Mouse (Mus musculus) heart, postnatal 0 days (tissue): Measurements from ENCODE around the gene Mvb12b. TPM values are rescaled to one million over a fixed set of nuclear protein-coding genes. Genes with fewer than 3 reads are reported as not detected.

Experiments used
- ATAC-seq: fragments of 200-750 bp; cut with Nextera tagmentation; 2 replicates; pipeline ENCODE4 v1.8.0; 2017; ENCODE audit warnings: low read depth, moderate number of reproducible peaks, moderate library complexity; ENCODE audit not compliant: insufficient read depth
- DNase-seq: peaks from one replicate; pipeline ENCODE4 v3.0.0-alpha.2; 2016; ENCODE audit warnings: low spot score
- H3K27ac ChIP-seq: fragments of 300-500 bp; sonication (generic); 2 replicates; pipeline ENCODE4 v1.5.1; 2014; ENCODE audit warnings: low read depth, mild to moderate bottlenecking
- H3K27me3 ChIP-seq: fragments of 300-500 bp; sonication (generic); 2 replicates; pipeline ENCODE4 v1.6.1; 2014; ENCODE audit warnings: low read length, mixed read lengths; ENCODE audit not compliant: control insufficient read depth, insufficient read depth
- H3K36me3 ChIP-seq: fragments of 300-500 bp; sonication (generic); replicated peaks from 2 replicates; pipeline ENCODE4 v1.6.1; 2014; ENCODE audit warnings: low read length, mixed read lengths; ENCODE audit not compliant: control insufficient read depth, insufficient read depth
- H3K4me1 ChIP-seq: fragments of 300-500 bp; sonication (generic); 2 replicates; pipeline ENCODE4 v1.6.1; 2014; ENCODE audit warnings: antibody characterized with exemption; ENCODE audit not compliant: control insufficient read depth, insufficient read depth
- H3K4me2 ChIP-seq: fragments of 300-500 bp; sonication (generic); 2 replicates; pipeline ENCODE4 v1.6.1; 2014; ENCODE audit warnings: low read depth, mild to moderate bottlenecking, low read length, moderate library complexity
- H3K4me3 ChIP-seq: fragments of 300-500 bp; sonication (generic); 2 replicates; pipeline ENCODE4 v1.5.1; 2014; ENCODE audit warnings: low read depth, low read length
- H3K9ac ChIP-seq: fragments of 300-500 bp; sonication (generic); replicated peaks from 2 replicates; pipeline ENCODE4 v1.6.1; 2014; ENCODE audit warnings: low read depth, low read length, mixed read lengths
- H3K9me3 ChIP-seq: fragments of 300-500 bp; sonication (generic); replicated peaks from 2 replicates; pipeline ENCODE4 v1.6.1; 2016; ENCODE audit warnings: low read length; ENCODE audit not compliant: control insufficient read depth
- CTCF ChIP-seq: IDR thresholded peaks from 2 replicates; pipeline ENCODE4 v1.5.1; 2016; ENCODE audit warnings: antibody characterized with exemption, control low read depth, low read depth
- EP300 ChIP-seq: IDR thresholded peaks from 2 replicates; pipeline ENCODE4 v1.6.1; 2016; ENCODE audit warnings: antibody characterized with exemption, low read depth
- WGBS: fragments of 180-500 bp; shearing (Covaris S2); extraction: QIAGEN DNeasy Blood & Tissue Kit; methylation state at CpG from one replicate; pipeline ENCODE4 v1.1.7; 2014; 5-methylcytosine and 5-hydroxymethylcytosine counted together
- polyA plus RNA-seq: library from polyadenylated mRNA; unstranded; fragments of >200 nt; fragmentation: Nextera tagmentation; extraction: Ambion mirVana; gene quantifications from 2 replicates; pipeline ENCODE4 v1.2.1, GENCODE M21; 2015
- total RNA-seq: library from RNA; depleted of rRNA; stranded (reverse); fragments of >200 nt; gene quantifications from 2 replicates; pipeline ENCODE4 v1.2.3, GENCODE M21; 2014; ENCODE audit warnings: low replicate concordance

Mvb12b gene
- total and polyA plus RNA-seq, 2 experiments from 2014 or later = 8.7 to 38.7 TPM

- peak overlapping the region; percentile 20; the same call in 1 of the 2 replicates for H3K4me2 ChIP-seq
- TF ChIP-seq EP300 = no peak
- TF ChIP-seq CTCF = no peak
- H3K4me1 ChIP-seq = peaks cover 24% of the 10 kb centered on the region
- H3K9me3 ChIP-seq = no peaks in the 10 kb centered on the region
- no peak overlapping the region for H3K4me3 ChIP-seq
- H3K36me3 ChIP-seq = peaks cover 10% of the 10 kb centered on the region; the same call in 1 of the 2 replicates
- no peak overlapping the region for H3K9ac ChIP-seq
- H3K27ac ChIP-seq = peak overlapping the region; percentile 45
- 16% methylated on average over 15 of the region's 15 CpGs for WGBS
- H3K27me3 ChIP-seq = no peaks in the 10 kb centered on the region
- peak; percentile 73 for DNase-seq
- peak; percentile 79 for ATAC-seq
Measured at GRCm38 (mm10) chr2:33753630-33754316, 134.0 kb downstream of the Mvb12b start.

GRCm38 (mm10) chr2:33750611-33751010 lies 137.1 kb downstream of the Mvb12b start:
- DNase-seq = no peak
- peaks cover 11% of the 10 kb centered on the region; the same call in 1 of the 2 replicates for H3K36me3 ChIP-seq

GRCm38 (mm10) chr2:33746471-33746870 lies 141.3 kb downstream of the Mvb12b start:
- Histone ChIP-seq H3K9ac (no peak overlapping the region), H3K4me3 (no peak overlapping the region), H3K27me3 (no peaks in the 10 kb centered on the region), H3K4me1 (no peaks in the 10 kb centered on the region), H3K36me3 (peaks cover 17% of the 10 kb centered on the region; the same call in 1 of the 2 replicates), H3K27ac (no peak overlapping the region), H3K9me3 (no peaks in the 10 kb centered on the region), H3K4me2 (no peak overlapping the region)
- ATAC-seq (peak; percentile 50), DNase-seq (peak; percentile 83)
- TF ChIP-seq EP300 (no peak; the same call in 1 of the 2 replicates), CTCF (peak; percentile 97)
- WGBS = 4% methylated on average over 5 of the region's 5 CpGs

More at GRCm38 (mm10) chr2:33750611-33751010, 137.1 kb downstream of the Mvb12b start:
- H3K4me2 ChIP-seq = no peak overlapping the region
- no peak for TF ChIP-seq CTCF
- no peak for TF ChIP-seq EP300
- no peaks in the 10 kb centered on the region for H3K27me3 ChIP-seq
- no peak overlapping the region for H3K9ac ChIP-seq
- no peaks in the 10 kb centered on the region for H3K9me3 ChIP-seq
- no peak for ATAC-seq
- no peak overlapping the region for H3K27ac ChIP-seq
- 81% methylated on average over 7 of the region's 7 CpGs for WGBS
- no peak overlapping the region for H3K4me3 ChIP-seq
- peaks cover 24% of the 10 kb centered on the region for H3K4me1 ChIP-seq

GRCm38 (mm10) chr2:33745724-33746123 lies 142.0 kb downstream of the Mvb12b start:
- Histone ChIP-seq H3K4me3 (no peak overlapping the region), H3K4me1 (no peaks in the 10 kb centered on the region), H3K4me2 (no peak overlapping the region), H3K9ac (no peak overlapping the region), H3K27me3 (no peaks in the 10 kb centered on the region), H3K9me3 (no peaks in the 10 kb centered on the region), H3K36me3 (peaks cover 17% of the 10 kb centered on the region; the same call in 1 of the 2 replicates), H3K27ac (no peak overlapping the region)
- DNase-seq (no peak), ATAC-seq (no peak)
- WGBS = 86% methylated on average over 5 of the region's 5 CpGs
- TF ChIP-seq CTCF = no peak
- TF ChIP-seq EP300 = no peak

GRCm38 (mm10) chr2:33737128-33737527 lies 150.6 kb downstream of the Mvb12b start:
- TF ChIP-seq CTCF (no peak), EP300 (no peak)
- Histone ChIP-seq H3K36me3 (peaks cover 8% of the 10 kb centered on the region; the same call in 1 of the 2 replicates), H3K27me3 (no peaks in the 10 kb centered on the region), H3K4me1 (no peaks in the 10 kb centered on the region), H3K4me3 (no peak overlapping the region), H3K4me2 (no peak overlapping the region), H3K27ac (no peak overlapping the region), H3K9me3 (no peaks in the 10 kb centered on the region), H3K9ac (no peak overlapping the region)
- WGBS = 47% methylated on average over 3 of the region's 3 CpGs
- ATAC-seq (no peak), DNase-seq (no peak)
